Mouse (Mus musculus): Measurements from ENCODE around the gene Col6a6.
"Not testable (repeated sequence)": the region's sequence is repeated elsewhere in the genome, so short reads cannot be mapped to it uniquely, and the experiment has no call there.

Col6a6 gene

DNA sequence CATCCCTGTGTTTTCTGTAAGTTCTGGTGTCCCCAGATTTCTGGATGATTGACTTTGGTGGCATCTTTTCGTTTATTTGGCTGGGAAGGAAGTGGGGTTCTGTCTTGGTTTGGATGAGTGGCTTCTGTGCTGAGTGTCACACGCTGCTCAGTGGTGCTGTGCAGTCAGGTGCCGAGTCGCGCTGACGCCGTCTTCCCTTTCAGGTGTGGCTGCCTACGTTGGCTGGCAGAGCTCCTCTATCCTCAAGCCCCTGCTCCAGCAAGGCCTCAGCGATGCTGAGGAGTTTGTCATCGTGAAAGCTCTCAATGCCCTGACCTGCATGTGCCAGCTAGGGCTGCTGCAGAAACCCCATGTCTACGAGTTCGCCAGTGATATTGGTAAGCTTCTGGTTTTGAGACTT, 169.7 kb downstream of the Col6a6 start:
- no peak for DNase-seq

DNA sequence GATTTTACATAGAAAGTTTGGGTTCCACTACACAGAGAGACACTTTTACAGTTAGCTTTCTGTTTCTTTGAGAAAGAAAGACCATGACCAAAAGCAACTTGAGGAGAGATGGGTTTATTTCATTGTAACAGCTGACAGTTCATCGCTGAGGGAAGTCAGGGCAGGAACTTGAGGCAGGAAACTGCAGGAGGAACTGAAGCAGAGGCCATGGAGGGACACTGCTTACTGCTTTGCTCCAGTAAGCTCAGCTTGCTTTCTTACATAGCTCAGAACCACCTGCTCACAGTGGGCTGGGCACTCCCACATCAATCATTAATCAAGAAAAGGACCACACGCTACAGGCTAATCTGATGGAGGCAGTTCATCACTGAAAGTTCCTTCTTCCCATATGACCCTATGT, 171.8 kb downstream of the Col6a6 start:
- no peak for DNase-seq

- DNase-seq: peak; percentile 82 to 83
Measured at GRCm38 (mm10) chr9:105642460-105643371, 185.2 kb downstream of the Col6a6 start, which contains the start of gene Pik3r4. Pik3r4 (plus strand) TSS chr9:105642978.

DNA sequence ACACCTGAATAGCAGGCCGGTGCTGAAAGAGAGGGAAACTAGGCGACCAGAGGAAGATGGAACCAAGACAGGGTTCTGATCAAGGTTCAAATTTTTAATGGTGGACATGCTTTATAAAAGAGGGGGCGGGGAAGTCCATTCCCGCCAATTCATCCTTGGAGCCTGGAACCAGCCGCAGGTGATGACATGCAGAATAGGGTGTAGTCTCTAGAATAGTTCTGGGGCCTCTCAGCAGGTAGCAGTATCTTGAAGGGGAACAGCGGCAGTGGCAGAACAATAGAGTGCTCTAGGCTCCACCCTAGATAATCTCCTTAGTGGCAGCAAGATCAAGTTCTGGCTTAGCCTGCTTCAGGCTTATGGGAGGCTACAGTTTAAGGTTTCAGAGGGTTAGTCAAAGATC, 186.6 kb downstream of the Col6a6 start:
- DNase-seq: not testable (repeated sequence)
